Mouse (Mus musculus): ENCODE data around the gene Slc25a51. TPM values are rescaled to one million over a fixed set of nuclear protein-coding genes. Genes with fewer than 3 reads are reported as not detected.

Gene Slc25a51
- total and polyA plus RNA-seq, 3 experiments = 43.8 to 395 (median 47.5) TPM

GRCm38 (mm10) chr4:45356653-45357052, 51.9 kb downstream of the Slc25a51 start:
- peaks cover 0 to 12% of the 10 kb centered on the region in 2 experiments; a peak in 2 of 4 replicates for H3K36me3 ChIP-seq (ENCODE audit: control insufficient read depth in 1 of 2, insufficient read depth in 2 of 2, low read length in 2 of 2)
- H3K4me1 ChIP-seq (ENCODE audit: control insufficient read depth in 1 of 2, insufficient read depth in 2 of 2, low read length in 2 of 2) = no peaks in the 10 kb centered on the region
- TF ChIP-seq JUND (IDR thresholded peaks at IDR 0.05; ENCODE audit: low read depth, low read length) (no peak), MYC (IDR thresholded peaks at IDR 0.05; ENCODE audit: low read depth, low read length) (no peak), TAL1 (IDR thresholded peaks at IDR 0.05; ENCODE audit: low read length) (no peak)
- no peaks in the 10 kb centered on the region for H3K27me3 ChIP-seq (ENCODE audit: control insufficient read depth in 1 of 2, insufficient read depth in 2 of 2, low read length in 2 of 2)
- no peak for DNase-seq (ENCODE audit: low read depth, low spot score)
- H3K79me2 ChIP-seq (ENCODE audit: control insufficient read depth, insufficient read depth, low read length, poor library complexity) = no peaks in the 10 kb centered on the region
- no peaks in the 10 kb centered on the region for H3K9me3 ChIP-seq (replicated peaks; ENCODE audit: insufficient read depth, low read length)
- H3K27ac ChIP-seq (ENCODE audit: control insufficient read depth, low read depth, low read length) = no peak overlapping the region
- no peak overlapping the region for H3K4me3 ChIP-seq (ENCODE audit: control insufficient read depth in 1 of 2, insufficient read depth in 1 of 2, low read depth in 2 of 2, low read length in 2 of 2)
- H3K9ac ChIP-seq (ENCODE audit: control insufficient read depth, low read depth, low read length, poor library complexity, severe bottlenecking) = no peak overlapping the region

Other genes starting within 250 kb of the Slc25a51 start
- 0.16 and 0.23 TPM in 2 replicates for gene Frmpd1, start 223.9 kb downstream of the Slc25a51 start, total RNA-seq (2012; rRNA removed)
- under 1 TPM in 1 of 2 experiments, not detected in 1; 0.47 TPM for gene Frmpd1, start 223.9 kb downstream of the Slc25a51 start, polyA plus RNA-seq (2012; ENCODE audit: insufficient read depth in 1 of 2, insufficient read length in 2 of 2, low read depth in 1 of 2, low replicate concordance in 2 of 2, missing spikeins in 1 of 2)
- gene Trmt10b, start 111.6 kb downstream of the Slc25a51 start, total RNA-seq (2012; rRNA removed) = 9.6 and 9.9 TPM in 2 replicates
- gene Trmt10b, start 111.6 kb downstream of the Slc25a51 start, polyA plus RNA-seq (2012; ENCODE audit: insufficient read depth in 1 of 2, insufficient read length in 2 of 2, low read depth in 1 of 2, low replicate concordance in 2 of 2, missing spikeins in 1 of 2) = 10 to 100 TPM in 1 of 2 experiments, not detected in 1; 19.7 TPM
- 7.6 and 8.1 TPM in 2 replicates for gene Dcaf10, start 66.7 kb downstream of the Slc25a51 start, total RNA-seq (2012; rRNA removed)
- 10 to 100 TPM in 1 of 2 experiments, not detected in 1; 10.7 TPM for gene Dcaf10, start 66.7 kb downstream of the Slc25a51 start, polyA plus RNA-seq (2012; ENCODE audit: insufficient read depth in 1 of 2, insufficient read length in 2 of 2, low read depth in 1 of 2, low replicate concordance in 2 of 2, missing spikeins in 1 of 2)
- 174 and 184 TPM in 2 replicates for gene Exosc3, start 66.0 kb downstream of the Slc25a51 start, total RNA-seq (2012; rRNA removed)
- 100 to 1,000 TPM in 1 of 2 experiments, not detected in 1; 166 TPM for gene Exosc3, start 66.0 kb downstream of the Slc25a51 start, polyA plus RNA-seq (2012; ENCODE audit: insufficient read depth in 1 of 2, insufficient read length in 2 of 2, low read depth in 1 of 2, low replicate concordance in 2 of 2, missing spikeins in 1 of 2)
- gene Shb, start 123.7 kb upstream of the Slc25a51 start, total RNA-seq (2012; rRNA removed) = 4.7 and 5.2 TPM in 2 replicates
- 10 to 100 TPM in 1 of 2 experiments, not detected in 1; 13.9 TPM for gene Shb, start 123.7 kb upstream of the Slc25a51 start, polyA plus RNA-seq (2012; ENCODE audit: insufficient read depth in 1 of 2, insufficient read length in 2 of 2, low read depth in 1 of 2, low replicate concordance in 2 of 2, missing spikeins in 1 of 2)

Measured in MEL (cell line).